Mouse (Mus musculus) bone marrow macrophage, adult 2 months (primary cell): ENCODE measurements around the gene Dph2.

Source experiments
- CTCF ChIP-seq: IDR thresholded peaks from 2 replicates; pipeline ENCODE4 v1.5.1; 2012; ENCODE audit warnings: low read depth, mild to moderate bottlenecking, low read length, moderate library complexity
- POLR2A ChIP-seq: IDR thresholded peaks from 2 replicates; pipeline ENCODE4 v1.6.1; 2012; ENCODE audit warnings: mild to moderate bottlenecking, low read depth, low read length, borderline replicate concordance

DNA sequence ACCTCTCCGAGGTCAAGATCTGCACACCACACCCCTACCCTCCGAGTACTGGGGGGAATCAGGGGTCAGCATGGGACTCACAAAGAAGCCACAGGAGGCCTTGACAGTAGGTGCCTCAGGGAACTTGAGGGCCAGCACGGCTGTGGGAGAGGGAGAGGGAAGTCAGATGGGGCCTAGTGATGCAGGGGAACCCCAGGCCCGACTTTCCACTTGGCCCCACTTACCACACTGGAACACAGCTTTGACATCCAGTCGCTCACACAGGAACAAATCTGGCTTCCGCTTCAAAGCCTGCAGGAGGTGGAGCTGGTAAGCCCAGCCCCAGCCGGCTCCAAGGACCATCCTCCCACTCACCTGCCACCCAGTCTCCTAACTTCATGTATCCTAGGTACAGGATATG, 3.5 kb upstream of the Dph2 start:
- TF ChIP-seq POLR2A (no peak), CTCF (no peak)
